Mouse (Mus musculus) erythroblast, embryonic 14.5 days (primary cell): ENCODE data around the gene Gprc6a. TPM values are rescaled to one million over a fixed set of nuclear protein-coding genes. Genes with fewer than 3 reads are reported as not detected.

Experiments used
- H3K27me3 ChIP-seq: 2 replicates; pipeline ENCODE4 v1.6.1; 2012; ENCODE audit warnings: inconsistent platforms; ENCODE audit not compliant: control insufficient read depth
- H3K36me3 ChIP-seq: 2 replicates; pipeline ENCODE4 v1.6.1; 2012; ENCODE audit warnings: mild to moderate bottlenecking, inconsistent platforms; ENCODE audit not compliant: control insufficient read depth
- H3K4me1 ChIP-seq: 2 replicates; pipeline ENCODE4 v1.6.1; 2012; ENCODE audit warnings: inconsistent platforms; ENCODE audit not compliant: control insufficient read depth
- H3K4me3 ChIP-seq: replicated peaks from 2 replicates; pipeline ENCODE3; 2012; ENCODE audit warnings: moderate library complexity, mild to moderate bottlenecking, inconsistent platforms
- H3K9me3 ChIP-seq: 2 replicates; pipeline ENCODE4 v1.6.1; 2012; ENCODE audit warnings: low read length, inconsistent platforms, mixed read lengths; ENCODE audit not compliant: control insufficient read depth
- GATA1 ChIP-seq: IDR thresholded peaks from 2 replicates; pipeline ENCODE4 v1.6.1; 2012; ENCODE audit warnings: low read length, inconsistent platforms, mixed read lengths
- TAL1 ChIP-seq: IDR thresholded peaks from 3 replicates; pipeline ENCODE4 v1.6.1; 2012; ENCODE audit warnings: low read length, inconsistent platforms, mixed read lengths
- polyA plus RNA-seq: library from polyadenylated mRNA; stranded (reverse); fragments of >175 nt; gene quantifications from 2 replicates; pipeline ENCODE4 v1.2.3, GENCODE M21; 2012

The Gprc6a gene
- polyA plus RNA-seq, 1 experiment, result not detected

DNA sequence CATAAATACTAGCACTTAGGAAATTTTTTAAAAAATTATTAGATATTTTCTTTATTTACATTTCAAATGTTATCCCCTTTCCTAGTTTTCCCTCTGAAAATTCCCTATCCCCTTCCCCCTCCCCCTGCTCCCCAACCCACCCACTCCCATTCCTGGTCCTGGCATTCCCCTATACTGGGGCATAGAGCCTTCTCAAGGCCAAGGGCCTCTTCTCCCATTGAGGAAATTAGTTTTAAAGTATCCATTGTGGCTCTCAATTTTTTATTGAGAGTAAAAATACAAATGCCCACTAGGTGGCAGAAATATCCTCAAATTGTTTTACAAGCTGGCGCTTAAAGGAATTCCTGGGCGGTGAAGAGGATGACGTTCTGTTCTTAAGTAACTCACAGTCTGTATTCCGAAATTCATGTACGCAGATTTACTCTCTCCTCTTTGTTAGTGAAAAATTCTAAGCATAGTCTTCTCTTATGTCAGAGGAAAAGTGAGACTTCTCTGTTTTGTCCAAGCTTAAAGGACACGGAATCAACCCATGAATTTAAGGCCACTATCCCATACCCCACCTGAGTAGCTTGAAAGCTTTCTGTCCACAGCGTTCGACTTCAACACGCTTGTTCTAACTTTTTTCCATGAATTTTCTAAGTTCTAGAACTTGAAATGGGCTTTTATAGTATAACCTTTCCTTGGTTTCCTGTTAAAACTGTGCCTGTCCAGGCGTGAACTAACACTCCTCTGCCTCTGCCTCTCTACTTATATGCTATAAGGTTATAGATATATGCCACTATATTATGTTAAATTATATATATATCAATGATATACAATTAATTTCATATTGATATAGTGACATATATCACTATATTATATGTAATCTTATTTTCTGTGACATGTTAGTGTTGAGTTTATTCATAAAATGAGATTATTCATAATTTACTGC, 36.0 kb downstream of the Gprc6a start:
- Histone ChIP-seq H3K4me3 (no peak overlapping the region), H3K27me3 (peaks cover 2% of the 10 kb centered on the region), H3K9me3 (no peaks in the 10 kb centered on the region), H3K4me1 (no peaks in the 10 kb centered on the region), H3K36me3 (no peaks in the 10 kb centered on the region)
- no peak for TF ChIP-seq GATA1
- TF ChIP-seq TAL1, result no peak

DNA sequence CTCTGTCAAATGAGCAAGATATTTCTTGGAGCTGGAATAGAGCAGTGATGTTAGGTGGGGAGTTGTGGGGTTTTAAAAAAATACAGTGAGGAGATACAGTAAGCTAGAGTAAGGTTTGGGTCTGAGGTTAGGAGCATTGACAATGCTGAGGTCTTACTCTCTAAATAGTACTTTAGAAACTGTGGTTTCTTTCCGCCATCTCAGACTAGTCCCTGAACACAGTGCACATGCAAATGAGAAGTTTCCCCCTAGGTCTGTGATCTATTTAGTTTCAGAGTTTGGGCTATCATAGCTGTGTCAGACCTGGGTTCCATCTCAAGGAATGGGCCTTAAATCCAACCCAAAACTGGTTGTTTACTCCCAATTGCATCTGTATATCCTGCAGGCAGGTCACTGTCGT, 39.7 kb downstream of the Gprc6a start:
- Histone ChIP-seq H3K27me3 (peaks cover 7% of the 10 kb centered on the region), H3K36me3 (no peaks in the 10 kb centered on the region), H3K9me3 (no peaks in the 10 kb centered on the region), H3K4me1 (no peaks in the 10 kb centered on the region), H3K4me3 (no peak overlapping the region)
- no peak for TF ChIP-seq TAL1
- no peak for TF ChIP-seq GATA1

DNA sequence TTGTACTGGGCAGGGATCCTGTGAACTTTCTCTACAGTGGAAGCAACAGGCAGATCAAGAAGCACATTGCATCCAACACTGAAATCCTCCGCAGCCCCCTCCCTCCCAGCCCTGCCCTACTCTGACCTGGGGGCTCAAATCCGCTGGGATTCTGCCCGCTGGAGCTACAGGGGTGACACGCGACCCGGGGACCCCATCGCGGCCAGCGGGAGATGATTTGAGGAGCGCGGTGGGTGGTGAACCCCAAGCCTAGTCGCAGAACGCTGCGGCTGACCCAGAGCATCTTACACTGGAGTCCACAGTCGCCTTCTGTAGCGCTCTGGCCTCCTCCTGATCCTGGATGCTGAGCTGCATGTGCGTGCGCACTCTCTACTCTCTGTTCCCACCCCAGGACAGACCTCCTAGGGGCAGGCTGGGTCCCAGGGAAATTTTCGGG, 41.1 kb downstream of the Gprc6a start, which contains the start of gene Fam162b:
Gene Fam162b, minus strand, starts transcription at position 379 of the 436 bp plus-strand sequence.
- Histone ChIP-seq H3K4me1 (no peaks in the 10 kb centered on the region), H3K27me3 (peaks cover 7% of the 10 kb centered on the region), H3K36me3 (no peaks in the 10 kb centered on the region), H3K4me3 (no peak within 1 kb of the TSS), H3K9me3 (no peaks in the 10 kb centered on the region)
- TF ChIP-seq GATA1 (no peak), TAL1 (no peak)

DNA sequence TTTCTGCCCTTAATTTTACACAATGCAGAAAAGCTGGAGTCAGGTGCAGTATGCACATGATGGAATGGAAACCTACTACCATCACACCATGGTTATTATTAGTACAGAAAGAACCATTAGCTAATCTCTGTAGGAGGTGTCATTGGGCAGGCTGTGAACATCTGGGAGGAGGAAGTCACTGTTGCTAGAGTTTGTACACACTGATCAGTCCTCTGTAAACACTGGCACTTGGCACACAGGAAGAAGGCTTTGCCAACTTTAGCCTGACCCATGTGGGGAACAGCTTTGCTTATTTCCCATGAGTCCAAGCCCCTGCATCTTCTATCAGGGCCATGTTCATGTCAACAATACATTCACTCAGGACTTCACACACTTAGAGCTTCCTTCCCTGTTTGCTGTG, 46.3 kb downstream of the Gprc6a start:
- TF ChIP-seq TAL1 (no peak), GATA1 (no peak)
- H3K4me1 ChIP-seq, result no peaks in the 10 kb centered on the region

DNA sequence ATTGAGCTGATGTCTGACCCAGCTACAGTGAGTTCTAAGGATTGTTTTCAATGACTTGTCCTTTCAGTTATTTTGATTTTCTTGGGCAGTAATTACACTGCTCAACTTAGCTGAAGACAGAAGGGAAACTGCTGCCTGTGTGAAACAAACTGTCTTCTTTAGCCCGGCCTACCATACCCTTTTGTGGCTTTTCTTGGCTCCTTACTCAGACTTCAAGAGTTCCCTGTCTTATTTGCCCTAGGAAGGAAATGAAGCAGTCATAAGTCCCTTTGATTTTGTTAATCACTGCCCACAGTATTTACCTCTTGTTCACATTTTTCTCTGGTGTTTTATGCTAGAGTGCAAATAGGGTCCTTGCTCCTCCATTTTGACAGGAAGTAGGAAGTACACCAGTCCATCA, 46.9 kb downstream of the Gprc6a start:
- Histone ChIP-seq H3K4me3 (no peak overlapping the region), H3K4me1 (no peaks in the 10 kb centered on the region), H3K9me3 (no peaks in the 10 kb centered on the region), H3K27me3 (no peaks in the 10 kb centered on the region), H3K36me3 (no peaks in the 10 kb centered on the region)
- no peak for TF ChIP-seq GATA1
- no peak for TF ChIP-seq TAL1

More for the DNA sequence above, 46.3 kb downstream of the Gprc6a start:
- Histone ChIP-seq H3K27me3 (peaks cover 2% of the 10 kb centered on the region; the same call in 1 of the 2 replicates), H3K36me3 (no peaks in the 10 kb centered on the region), H3K4me3 (no peak overlapping the region), H3K9me3 (no peaks in the 10 kb centered on the region)

DNA sequence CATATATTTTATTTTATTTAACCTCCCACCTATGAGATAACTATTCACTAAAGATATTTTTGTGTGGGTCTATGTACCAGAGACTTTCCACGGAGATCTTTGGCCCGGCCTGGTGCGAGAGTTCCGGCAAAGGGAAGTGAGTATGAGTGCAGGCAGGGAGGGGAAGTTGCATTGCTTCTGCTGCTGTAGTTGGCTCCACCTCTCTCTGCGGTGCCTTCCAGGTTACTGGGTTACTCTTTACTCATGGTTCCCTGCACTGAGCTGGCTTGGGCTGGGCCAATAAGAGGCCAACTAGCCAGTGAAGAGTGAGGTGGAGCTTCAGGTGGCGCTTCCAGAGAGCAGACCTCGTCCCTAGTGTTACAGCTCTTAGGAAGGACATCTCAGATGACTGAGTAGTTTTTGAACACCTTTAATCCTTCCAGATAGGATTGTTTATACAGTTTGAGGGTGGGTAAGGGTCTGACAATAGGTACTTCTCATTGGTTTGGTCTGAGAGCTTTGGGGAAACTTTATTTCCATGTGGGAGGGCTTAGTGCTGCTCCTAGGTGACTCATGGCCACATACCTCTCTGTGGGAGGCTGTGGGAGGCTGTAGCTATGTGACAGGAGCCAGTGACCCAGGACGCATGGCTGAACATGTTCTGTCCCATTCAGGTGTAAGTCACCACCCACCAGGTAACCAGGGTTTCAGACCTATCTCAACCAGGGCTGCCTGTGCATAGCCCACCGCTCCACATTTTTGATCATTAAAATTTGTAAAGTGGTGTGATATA, 59.9 kb downstream of the Gprc6a start:
- no peaks in the 10 kb centered on the region for H3K9me3 ChIP-seq
- no peaks in the 10 kb centered on the region for H3K36me3 ChIP-seq
- H3K4me1 ChIP-seq, result no peaks in the 10 kb centered on the region
- no peak overlapping the region for H3K4me3 ChIP-seq
- no peak for TF ChIP-seq TAL1
- no peak for TF ChIP-seq GATA1
- H3K27me3 ChIP-seq, result no peaks in the 10 kb centered on the region

Other genes starting within 250 kb of the Gprc6a start
- not detected in 2 replicates for gene Gm49339, start 150.8 kb downstream of the Gprc6a start, polyA plus RNA-seq
- gene Lilr4b, start 150.8 kb downstream of the Gprc6a start, polyA plus RNA-seq, result 0.08 TPM in 1 of 2 replicates, not detected in the other
- 0.03 and 0.06 TPM in 2 replicates for gene Lilrb4a, start 140.5 kb downstream of the Gprc6a start, polyA plus RNA-seq
- not detected in 2 replicates for gene Fam162b, start 40.9 kb downstream of the Gprc6a start, polyA plus RNA-seq
- not detected in 2 replicates for gene Rfx6, start 46.3 kb upstream of the Gprc6a start, polyA plus RNA-seq